Mouse (Mus musculus) Patski (cell line): ENCODE results near the gene Zbtb6. TPM values are rescaled to one million over a fixed set of nuclear protein-coding genes. Genes with fewer than 3 reads are reported as not detected.

Experiments
- ATAC-seq: fragments of 100-300 bp; one replicate; pipeline ENCODE4 v1.8.0; 2021
- CTCF ChIA-PET: fragments of 350-600 bp; sonication (Branson Sonifier 250); formaldehyde crosslinking; loops from one replicate; lab custom pipeline; 2022; ENCODE audit warnings: inconsistent platforms; lab: Charles Lee
- POLR2A ChIA-PET: fragments of 350-600 bp; sonication (Branson Sonifier 250); formaldehyde crosslinking; loops from one replicate; lab custom pipeline; 2022; ENCODE audit warnings: antibody characterized with exemption, inconsistent platforms; lab: Charles Lee
- DNase-seq: peaks from one replicate; pipeline ENCODE4 v3.0.0-alpha.2; 2011; ENCODE audit warnings: low read depth, low spot score
- H3K27me3 ChIP-seq: fragments of 371-371 bp; one replicate; pipeline ENCODE4 v1.5.1; 2021
- CTCF ChIP-seq: fragments of 100-300 bp; IDR thresholded peaks from one replicate; pipeline ENCODE4 v1.5.1; 2021
- in situ Hi-C: fragments of 300-500 bp; cut with MboI; formaldehyde crosslinking; loops from 3 replicates; pipeline ENCODE4 v1.11.1; 2018; ENCODE audit warnings: low pct_unique_long_range_greater_than_20kb, mixed read lengths
- polyA plus RNA-seq: library from polyadenylated mRNA; unstranded; gene quantifications from one replicate; pipeline ENCODE4 v1.2.3, GENCODE M21; 2021

The Zbtb6 gene
- polyA plus RNA-seq: 11.5 TPM

DNA sequence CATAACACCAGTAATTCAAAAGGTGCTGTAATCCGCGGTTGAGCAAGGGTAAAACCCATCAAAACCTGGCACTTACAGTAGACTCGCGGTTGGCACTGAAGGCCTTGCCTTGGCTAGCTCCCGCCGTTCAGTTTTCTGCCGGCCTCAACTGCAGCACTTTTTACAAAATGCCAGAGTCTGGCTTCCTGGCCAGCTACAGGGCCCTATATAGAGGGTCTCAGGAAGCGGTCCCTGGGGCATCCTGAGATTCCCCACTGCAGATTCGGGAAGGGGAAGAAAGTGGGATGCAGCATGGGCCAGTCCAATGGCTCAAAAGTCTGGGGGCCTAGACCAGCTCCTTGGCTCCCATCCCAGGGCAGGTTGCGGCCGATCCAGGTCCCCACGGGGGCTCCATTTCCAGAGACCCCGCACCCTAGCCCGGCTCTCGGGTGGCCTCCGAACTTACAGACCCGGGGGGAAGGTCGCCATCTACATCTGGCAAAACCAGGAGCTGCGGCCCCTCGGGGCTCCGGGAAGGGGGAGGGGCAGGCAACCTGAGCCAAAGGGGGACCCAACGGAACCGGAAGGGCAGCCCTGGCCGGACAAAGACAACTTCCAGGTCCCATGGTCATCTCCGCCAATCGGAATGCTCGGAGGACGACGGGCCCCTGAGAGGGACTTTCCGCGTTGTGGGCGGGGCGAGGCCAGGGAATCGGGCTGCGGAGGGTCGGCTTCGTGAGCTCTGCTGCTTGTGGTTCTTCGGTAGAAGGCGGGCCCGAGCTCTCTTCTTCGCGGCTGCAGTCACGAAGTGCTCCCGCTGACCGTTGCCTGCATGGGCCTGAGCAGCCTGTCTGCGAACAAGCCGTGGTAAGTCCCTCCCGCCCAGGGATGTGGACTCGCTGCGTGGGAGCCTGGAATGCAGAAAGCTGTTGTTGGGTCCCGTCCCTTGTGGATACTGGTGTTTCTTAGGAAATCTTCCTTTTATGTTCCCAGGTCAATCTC, at the start of gene Zbtb6, which contains the start of the genes Zbtb26 and Rabgap1:
Gene Zbtb6, minus strand, starts transcription at position 561 of the 981 bp plus-strand sequence.
Gene Zbtb26, minus strand, starts transcription at position 525 of the 981 bp plus-strand sequence.
Gene Rabgap1, plus strand, starts transcription at position 669 of the 981 bp plus-strand sequence.
- ChIA-PET CTCF (interaction anchor here (1.0 kb wide), 1 partner anchor 16 kb away, joined by 3 read pairs; no protein-coding TSS in a partner anchor), POLR2A (interaction anchor here (0.5 to 1.2 kb wide), 3 partner anchors 11 to 95 kb away, joined by 3 to 4 read pairs (median 3); partner anchors contain the start of gene Rc3h2)
- no peaks in the 10 kb centered on the region for H3K27me3 ChIP-seq
- DNase-seq (peak; percentile 73), ATAC-seq (peak; percentile 98)
- TF ChIP-seq CTCF: no peak
- in situ Hi-C loops: no loop called here

- H3K27me3 ChIP-seq: no peaks in the 10 kb centered on the region
- ChIA-PET POLR2A (no interaction called here), CTCF (interaction anchor here (2.0 kb wide), 1 partner anchor 282 kb away, joined by 4 read pairs; no protein-coding TSS in a partner anchor)
- ATAC-seq (no peak), DNase-seq (no peak)
- in situ Hi-C loops: no loop called here
- TF ChIP-seq CTCF: no peak
These were observed 46.0 kb upstream of the Zbtb6 start for GRCm38 (mm10) chr2:37488956-37489355.

GRCm38 (mm10) chr2:37486408-37486807, 43.4 kb upstream of the Zbtb6 start:
- ATAC-seq (no peak), DNase-seq (no peak)
- no peaks in the 10 kb centered on the region for H3K27me3 ChIP-seq
- TF ChIP-seq CTCF: no peak
- ChIA-PET CTCF (interaction anchor here (1.7 to 3.0 kb wide), 3 partner anchors 10 to 24 kb away, joined by 7 to 18 read pairs (median 15); no protein-coding TSS in a partner anchor), POLR2A (no interaction called here)
- in situ Hi-C loops: no loop called here

DNA sequence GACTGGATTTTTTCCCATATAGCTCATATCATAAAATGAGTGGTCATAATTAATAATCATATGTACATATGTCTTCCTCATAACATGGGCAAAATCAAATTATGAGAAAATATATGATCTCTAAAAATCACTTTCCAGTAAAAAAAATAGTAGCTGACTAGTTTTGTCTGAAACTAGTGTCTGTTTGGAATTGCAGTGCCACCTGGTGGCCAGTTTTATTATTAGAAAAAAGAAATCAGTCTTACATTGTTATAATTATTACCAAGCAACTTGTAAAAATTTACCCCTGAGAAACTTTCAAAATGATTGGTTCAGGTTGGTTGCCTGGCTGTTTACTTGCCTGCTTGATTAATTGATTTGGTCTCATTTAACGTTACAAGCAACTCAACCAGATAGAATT, 42.4 kb upstream of the Zbtb6 start:
- CTCF ChIA-PET: interaction anchor here (0.7 to 3.0 kb wide), 16 partner anchors 9 to 287 kb away, joined by 3 to 18 read pairs (median 4); no protein-coding TSS in a partner anchor
- POLR2A ChIA-PET: no interaction called here
- ATAC-seq (no peak), DNase-seq (no peak)
- H3K27me3 ChIP-seq: no peaks in the 10 kb centered on the region
- in situ Hi-C loops: no loop called here
- peak; percentile 41 for TF ChIP-seq CTCF

- TF ChIP-seq CTCF: no peak
- POLR2A ChIA-PET: no interaction called here
- in situ Hi-C loops: no loop called here
- no peak for DNase-seq
- no peaks in the 10 kb centered on the region for H3K27me3 ChIP-seq
- CTCF ChIA-PET: interaction anchor here (1.2 to 3.0 kb wide), 7 partner anchors 8 to 288 kb away, joined by 4 to 18 read pairs (median 9); no protein-coding TSS in a partner anchor
- ATAC-seq: no peak
These were observed 41.2 kb upstream of the Zbtb6 start for GRCm38 (mm10) chr2:37484165-37484564.

GRCm38 (mm10) chr2:37480039-37480438, 37.1 kb upstream of the Zbtb6 start:
- H3K27me3 ChIP-seq: no peaks in the 10 kb centered on the region
- ChIA-PET CTCF (no interaction called here), POLR2A (no interaction called here)
- no peak for ATAC-seq
- in situ Hi-C loops: no loop called here
- DNase-seq: no peak
- TF ChIP-seq CTCF: no peak

GRCm38 (mm10) chr2:37479559-37479958, 36.6 kb upstream of the Zbtb6 start:
- in situ Hi-C loops: no loop called here
- ChIA-PET POLR2A (no interaction called here), CTCF (no interaction called here)
- no peaks in the 10 kb centered on the region for H3K27me3 ChIP-seq
- TF ChIP-seq CTCF: no peak
- ATAC-seq (no peak), DNase-seq (no peak)

DNA sequence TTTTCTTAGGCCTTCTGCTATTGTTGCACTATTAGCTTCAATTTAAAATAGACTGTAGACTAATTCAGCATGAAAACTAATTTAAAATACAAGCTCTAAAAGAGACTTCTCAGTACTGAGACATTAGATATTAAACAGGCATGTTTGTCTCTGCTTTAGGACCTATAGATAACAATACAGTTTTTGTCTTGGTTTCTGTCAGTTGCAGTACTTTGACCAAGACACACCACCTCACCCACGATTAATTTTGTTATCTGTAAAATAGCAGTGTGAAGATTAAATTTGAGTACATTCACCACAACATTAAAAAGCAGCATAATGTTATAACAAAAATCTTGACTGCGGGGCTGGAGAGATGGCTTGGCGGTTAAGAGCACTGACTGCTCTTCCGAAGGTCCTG, 23.3 kb upstream of the Zbtb6 start:
- DNase-seq: no peak
- CTCF ChIA-PET: no interaction called here
- in situ Hi-C loops: no loop called here
- TF ChIP-seq CTCF: no peak
- no peak for ATAC-seq
- POLR2A ChIA-PET: no interaction called here
- H3K27me3 ChIP-seq: no peaks in the 10 kb centered on the region

- CTCF ChIA-PET: interaction anchor here (1.4 kb wide), 1 partner anchor 25 kb away, joined by 3 read pairs; no protein-coding TSS in a partner anchor
- TF ChIP-seq CTCF: peak; percentile 35
- in situ Hi-C loops: no loop called here
- no peaks in the 10 kb centered on the region for H3K27me3 ChIP-seq
- DNase-seq (no peak), ATAC-seq (no peak)
- POLR2A ChIA-PET: no interaction called here
These were observed 17.7 kb upstream of the Zbtb6 start for GRCm38 (mm10) chr2:37460707-37461106.

DNA sequence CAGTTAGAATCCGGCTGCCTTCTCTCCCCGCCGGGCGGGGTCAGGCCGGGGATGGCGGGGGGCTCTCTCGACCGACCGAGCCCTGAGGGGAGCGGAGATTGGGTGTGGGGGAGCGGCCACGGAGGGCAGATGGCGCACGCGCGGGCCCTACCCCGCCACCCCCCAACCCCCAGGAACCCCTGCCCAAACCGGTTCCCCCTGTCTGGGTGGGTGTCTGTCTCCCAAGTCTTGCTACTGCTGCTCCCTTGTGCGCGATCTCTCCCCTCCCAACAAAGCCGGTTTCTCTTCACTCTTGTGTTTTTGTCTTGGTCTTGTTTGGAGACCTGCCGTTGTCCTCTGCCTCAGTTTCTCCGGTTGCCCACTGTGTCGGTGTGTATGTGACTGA, 9.4 kb upstream of the Zbtb6 start:
- no peaks in the 10 kb centered on the region for H3K27me3 ChIP-seq
- ChIA-PET CTCF (interaction anchor here (1.1 kb wide), 1 partner anchor 28 kb away, joined by 5 read pairs; no protein-coding TSS in a partner anchor), POLR2A (interaction anchor here (1.0 to 1.1 kb wide), 2 partner anchors 19 to 22 kb away, joined by 3 read pairs; no protein-coding TSS in a partner anchor)
- DNase-seq (no peak), ATAC-seq (peak; percentile 56)
- in situ Hi-C loops: no loop called here
- no peak for TF ChIP-seq CTCF
